Mouse (Mus musculus): Measurements from ENCODE around the gene Wdr26. TPM values are rescaled to one million over a fixed set of nuclear protein-coding genes. Genes with fewer than 3 reads are reported as not detected.

Gene Wdr26
- total and polyA plus RNA-seq, 2 experiments, result 20.9 to 61.4 TPM

GRCm38 (mm10) chr1:181258616-181259015 is 46.8 kb upstream of the Wdr26 start:
- Histone ChIP-seq H3K27ac (replicated peaks; ENCODE audit: insufficient read depth, low read depth, low read length) (peak overlapping the region; percentile 98), H3K4me1 (ENCODE audit: control insufficient read depth, insufficient read depth, low read length) (peaks cover 16% of the 10 kb centered on the region), H3K79me2 (ENCODE audit: control insufficient read depth, insufficient read depth, low read length) (no peaks in the 10 kb centered on the region), H3K9ac (ENCODE audit: low read depth, low read length) (peak overlapping the region; percentile 4; the same call in 1 of the 2 replicates), H3K27me3 (ENCODE audit: control insufficient read depth, insufficient read depth, low read length) (no peaks in the 10 kb centered on the region), H3K36me3 (ENCODE audit: control insufficient read depth, insufficient read depth, low read length) (no peaks in the 10 kb centered on the region), H3K4me3 (ENCODE audit: insufficient read depth, low read depth, low read length) (no peak overlapping the region)
- peak; percentile 82 for DNase-seq (ENCODE audit: extremely low read depth, low read depth, low spot score)
- TF ChIP-seq CTCF (IDR thresholded peaks at IDR 0.05; ENCODE audit: low read depth, low read length) (no peak), POLR2A (IDR thresholded peaks at IDR 0.05; ENCODE audit: extremely low read depth, insufficient read depth, low read length) (no peak)
- 37% methylated on average over 5 of the region's 5 CpGs for WGBS

- WGBS, result 21% methylated on average over 20 of the region's 20 CpGs
- H3K4me1 ChIP-seq (ENCODE audit: control insufficient read depth, insufficient read depth, low read length), result peaks cover 16% of the 10 kb centered on the region
Observed at GRCm38 (mm10) chr1:181257585-181258555, 46.1 kb upstream of the Wdr26 start.

GRCm38 (mm10) chr1:181256689-181257584 is 45.1 kb upstream of the Wdr26 start:
- H3K9ac ChIP-seq (ENCODE audit: low read depth, low read length), result peak overlapping the region; percentile 85
- WGBS, result 3% methylated on average over 32 of the region's 36 CpGs
- peak; percentile 97 for DNase-seq (ENCODE audit: extremely low read depth, low read depth, low spot score)
- H3K4me1 ChIP-seq (ENCODE audit: control insufficient read depth, insufficient read depth, low read length), result peaks cover 16% of the 10 kb centered on the region
- H3K27me3 ChIP-seq (ENCODE audit: control insufficient read depth, insufficient read depth, low read length), result no peaks in the 10 kb centered on the region
- TF ChIP-seq CTCF (IDR thresholded peaks at IDR 0.05; ENCODE audit: low read depth, low read length) (no peak), POLR2A (IDR thresholded peaks at IDR 0.05; ENCODE audit: extremely low read depth, insufficient read depth, low read length) (peak; percentile 61; the same call in 1 of the 2 replicates)
- H3K79me2 ChIP-seq (ENCODE audit: control insufficient read depth, insufficient read depth, low read length), result no peaks in the 10 kb centered on the region
- peak overlapping the region; percentile 100 for H3K27ac ChIP-seq (replicated peaks; ENCODE audit: insufficient read depth, low read depth, low read length)
- no peaks in the 10 kb centered on the region for H3K36me3 ChIP-seq (ENCODE audit: control insufficient read depth, insufficient read depth, low read length)
- peak overlapping the region; percentile 59 for H3K4me3 ChIP-seq (ENCODE audit: insufficient read depth, low read depth, low read length)

More at GRCm38 (mm10) chr1:181257585-181258555, 46.1 kb upstream of the Wdr26 start:
- Histone ChIP-seq H3K27ac (replicated peaks; ENCODE audit: insufficient read depth, low read depth, low read length) (peak overlapping the region; percentile 100), H3K9ac (ENCODE audit: low read depth, low read length) (peak overlapping the region; percentile 85), H3K27me3 (ENCODE audit: control insufficient read depth, insufficient read depth, low read length) (no peaks in the 10 kb centered on the region), H3K79me2 (ENCODE audit: control insufficient read depth, insufficient read depth, low read length) (no peaks in the 10 kb centered on the region), H3K36me3 (ENCODE audit: control insufficient read depth, insufficient read depth, low read length) (no peaks in the 10 kb centered on the region), H3K4me3 (ENCODE audit: insufficient read depth, low read depth, low read length) (peak overlapping the region; percentile 59)
- peak; percentile 99 for DNase-seq (ENCODE audit: extremely low read depth, low read depth, low spot score)
- no peak for TF ChIP-seq CTCF (IDR thresholded peaks at IDR 0.05; ENCODE audit: low read depth, low read length)
- no peak for TF ChIP-seq POLR2A (IDR thresholded peaks at IDR 0.05; ENCODE audit: extremely low read depth, insufficient read depth, low read length)

- no peaks in the 10 kb centered on the region for H3K27me3 ChIP-seq (ENCODE audit: control insufficient read depth, insufficient read depth, low read length)
- peak overlapping the region; percentile 59 for H3K4me3 ChIP-seq (ENCODE audit: insufficient read depth, low read depth, low read length)
- TF ChIP-seq CTCF (IDR thresholded peaks at IDR 0.05; ENCODE audit: low read depth, low read length) (peak; percentile 24; the same call in 1 of the 2 replicates), POLR2A (IDR thresholded peaks at IDR 0.05; ENCODE audit: extremely low read depth, insufficient read depth, low read length) (no peak)
- peak overlapping the region; percentile 87 for H3K27ac ChIP-seq (replicated peaks; ENCODE audit: insufficient read depth, low read depth, low read length)
- no peaks in the 10 kb centered on the region for H3K79me2 ChIP-seq (ENCODE audit: control insufficient read depth, insufficient read depth, low read length)
- WGBS, result 5% methylated on average over 20 of the region's 20 CpGs
- peak overlapping the region; percentile 75 for H3K9ac ChIP-seq (ENCODE audit: low read depth, low read length)
- peak; percentile 76 for DNase-seq (ENCODE audit: extremely low read depth, low read depth, low spot score)
- no peaks in the 10 kb centered on the region for H3K36me3 ChIP-seq (ENCODE audit: control insufficient read depth, insufficient read depth, low read length)
- peaks cover 16% of the 10 kb centered on the region for H3K4me1 ChIP-seq (ENCODE audit: control insufficient read depth, insufficient read depth, low read length)
Observed at GRCm38 (mm10) chr1:181255891-181256688, 44.3 kb upstream of the Wdr26 start.

GRCm38 (mm10) chr1:181255450-181255849 is 43.6 kb upstream of the Wdr26 start:
- 89% methylated on average over 9 of the region's 9 CpGs for WGBS
- Histone ChIP-seq H3K9ac (ENCODE audit: low read depth, low read length) (0 out of 2 replicates have a peak overlapping the region, but pooled peaks have one; percentile 10), H3K27me3 (ENCODE audit: control insufficient read depth, insufficient read depth, low read length) (no peaks in the 10 kb centered on the region), H3K79me2 (ENCODE audit: control insufficient read depth, insufficient read depth, low read length) (no peaks in the 10 kb centered on the region), H3K4me1 (ENCODE audit: control insufficient read depth, insufficient read depth, low read length) (peaks cover 16% of the 10 kb centered on the region), H3K36me3 (ENCODE audit: control insufficient read depth, insufficient read depth, low read length) (no peaks in the 10 kb centered on the region), H3K27ac (replicated peaks; ENCODE audit: insufficient read depth, low read depth, low read length) (no peak overlapping the region; the same call in 1 of the 2 replicates), H3K4me3 (ENCODE audit: insufficient read depth, low read depth, low read length) (no peak overlapping the region)
- no peak for TF ChIP-seq CTCF (IDR thresholded peaks at IDR 0.05; ENCODE audit: low read depth, low read length)
- no peak for TF ChIP-seq POLR2A (IDR thresholded peaks at IDR 0.05; ENCODE audit: extremely low read depth, insufficient read depth, low read length)
- DNase-seq (ENCODE audit: extremely low read depth, low read depth, low spot score), result no peak

Data from liver, adult 2 months (tissue).